Mouse (Mus musculus) CH12.LX (cell line): ENCODE results near the gene Gpr19. TPM values are rescaled to one million over a fixed set of nuclear protein-coding genes. Genes with fewer than 3 reads are reported as not detected.
A peak's percentile ranks its signal among the peaks of the same experiment; 100 is the strongest.

Experiments used
- DNase-seq: peaks from one replicate; pipeline ENCODE4 v3.0.0-alpha.2; 2013; ENCODE audit errors: extremely low read depth
- H3K27ac ChIP-seq: 2 replicates; pipeline ENCODE4 v1.5.1; 2012; ENCODE audit warnings: low read depth, mild to moderate bottlenecking, control low read depth, moderate library complexity; ENCODE audit not compliant: insufficient read depth
- H3K27me3 ChIP-seq: replicated peaks from 2 replicates; pipeline ENCODE3; 2012; ENCODE audit warnings: inconsistent platforms
- H3K36me3 ChIP-seq, 2 experiments: replicated peaks in 1 of 2; 2 replicates each; pipeline versions ENCODE3 to v1.6.1; 2012; ENCODE audit warnings: inconsistent platforms in 1 of 2, low read length in 1 of 2, mild to moderate bottlenecking in 1 of 2, mixed read lengths in 1 of 2, moderate library complexity in 1 of 2; ENCODE audit not compliant: control insufficient read depth in 1 of 2, insufficient read depth in 1 of 2
- H3K4me1 ChIP-seq, 2 experiments: 2 replicates each; pipeline ENCODE4 v1.6.1; 2012; ENCODE audit warnings: inconsistent platforms in 1 of 2, moderate library complexity in 1 of 2; ENCODE audit not compliant: insufficient read depth in 2 of 2, control insufficient read depth in 1 of 2
- H3K4me2 ChIP-seq: 2 replicates; pipeline ENCODE4 v1.6.1; 2012; ENCODE audit warnings: low read depth, mild to moderate bottlenecking, control low read depth; ENCODE audit not compliant: poor library complexity, insufficient read depth, severe bottlenecking
- H3K4me3 ChIP-seq, 3 experiments: fragments of 150-350 bp in 1 of 3; sonication (generic) in 1 of 3; replicated peaks in 1 of 3; 2 replicates each; pipeline versions ENCODE3 to v1.5.1; 2011 to 2012; ENCODE audit warnings: low read depth in 2 of 3, low read length in 2 of 3, mild to moderate bottlenecking in 2 of 3, moderate library complexity in 2 of 3, control low read depth in 1 of 3, improper control_type of control experiment in 1 of 3, inconsistent platforms in 1 of 3, mixed read lengths in 1 of 3; ENCODE audit not compliant: poor library complexity in 1 of 3
- H3K79me2 ChIP-seq: replicated peaks from 2 replicates; pipeline ENCODE4 v1.6.1; 2012; ENCODE audit warnings: mild to moderate bottlenecking, moderate library complexity; ENCODE audit not compliant: control insufficient read depth, poor library complexity, insufficient read depth, severe bottlenecking; ENCODE audit errors: extremely low read depth
- H3K9ac ChIP-seq: 2 replicates; pipeline ENCODE4 v1.6.1; 2012; ENCODE audit warnings: low read depth, mild to moderate bottlenecking, control low read depth, moderate library complexity; ENCODE audit not compliant: insufficient read depth
- H3K9me3 ChIP-seq: replicated peaks from 2 replicates; pipeline ENCODE3; 2012; ENCODE audit warnings: low read length, inconsistent platforms, mixed read lengths
- CTCF ChIP-seq, 2 experiments: IDR thresholded peaks in 1 of 2; conservative IDR thresholded peaks in 1 of 2; 2 replicates each; pipeline ENCODE4 v1.5.1; 2011 to 2012; ENCODE audit warnings: low read depth in 2 of 2, low read length in 2 of 2, improper control_type of control experiment in 1 of 2, inconsistent platforms in 1 of 2, mild to moderate bottlenecking in 1 of 2, moderate library complexity in 1 of 2
- ELF1 ChIP-seq: IDR thresholded peaks from 2 replicates; pipeline ENCODE4 v1.6.1; 2014; ENCODE audit warnings: low read depth, mild to moderate bottlenecking, inconsistent platforms, low read length, improper control_type of control experiment
- EP300 ChIP-seq: IDR thresholded peaks from 2 replicates; pipeline ENCODE4 v1.6.1; 2011; ENCODE audit warnings: low read length, improper control_type of control experiment
- IRF4 ChIP-seq: IDR thresholded peaks from 2 replicates; pipeline ENCODE4 v1.6.1; 2014; ENCODE audit warnings: low read depth, mild to moderate bottlenecking, inconsistent platforms, low read length, improper control_type of control experiment
- MAZ ChIP-seq: IDR thresholded peaks from 2 replicates; pipeline ENCODE4 v1.6.1; 2012; ENCODE audit warnings: low read depth, mild to moderate bottlenecking, inconsistent platforms, low read length, improper control_type of control experiment, moderate library complexity
- MEF2A ChIP-seq: IDR thresholded peaks from 2 replicates; pipeline ENCODE4 v1.6.1; 2014; ENCODE audit warnings: low read depth, mild to moderate bottlenecking, inconsistent platforms, low read length, improper control_type of control experiment, borderline replicate concordance
- NRF1 ChIP-seq: IDR thresholded peaks from 2 replicates; pipeline ENCODE4 v1.6.1; 2014; ENCODE audit warnings: low read depth, mild to moderate bottlenecking, inconsistent platforms, low read length, improper control_type of control experiment, moderate library complexity
- PAX5 ChIP-seq: IDR thresholded peaks from 2 replicates; pipeline ENCODE4 v1.6.1; 2012; ENCODE audit warnings: low read length, inconsistent platforms, mixed read lengths
- POLR2A ChIP-seq: IDR thresholded peaks from 2 replicates; pipeline ENCODE4 v1.6.1; 2011; ENCODE audit warnings: low read depth, mild to moderate bottlenecking, improper control_type of control experiment, low read length
- RAD21 ChIP-seq: IDR thresholded peaks from 2 replicates; pipeline ENCODE4 v1.6.1; 2011; ENCODE audit warnings: low read depth, mild to moderate bottlenecking, low read length, improper control_type of control experiment, moderate library complexity
- TCF12 ChIP-seq: IDR thresholded peaks from 2 replicates; pipeline ENCODE4 v1.6.1; 2014; ENCODE audit warnings: low read depth, mild to moderate bottlenecking, inconsistent platforms, low read length, improper control_type of control experiment
- UBTF ChIP-seq: IDR thresholded peaks from 2 replicates; pipeline ENCODE4 v1.6.1; 2012; ENCODE audit warnings: low read depth, mild to moderate bottlenecking, inconsistent platforms, low read length, improper control_type of control experiment, moderate library complexity
- ZC3H11A ChIP-seq: IDR thresholded peaks from 2 replicates; pipeline ENCODE4 v1.6.1; 2012; ENCODE audit warnings: low read depth, mild to moderate bottlenecking, inconsistent platforms, low read length, improper control_type of control experiment
- ZNF384 ChIP-seq: IDR thresholded peaks from 2 replicates; pipeline ENCODE4 v1.6.1; 2012; ENCODE audit warnings: low read depth, low read length, improper control_type of control experiment, inconsistent platforms
- dilution Hi-C: fragments of 300-500 bp; cut with MboI; formaldehyde crosslinking; loops from 2 replicates; pipeline ENCODE4 v1.14.3; 2020; ENCODE audit warnings: low sequenced_read_pairs; ENCODE audit not compliant: extremely low pct_unique_long_range_greater_than_20kb, extremely low pct_ligation_motif_present
- in situ Hi-C: fragments of 300-500 bp; cut with MboI; formaldehyde crosslinking; loops from 3 replicates; pipeline ENCODE4 v1.14.3; 2019; ENCODE audit warnings: low sequenced_read_pairs, low pct_ligation_motif_present, low pct_unique_long_range_greater_than_20kb, mixed read lengths
- polyA plus RNA-seq: library from polyadenylated mRNA; unstranded; fragments of >175 nt; gene quantifications from 2 replicates; pipeline ENCODE4 v1.2.1, GENCODE M21; 2012; ENCODE audit warnings: low read depth; ENCODE audit not compliant: insufficient read length
- total RNA-seq, 2 experiments: library from RNA; depleted of rRNA; stranded (reverse); fragments of 300-350 nt in 1 of 2; fragments of >200 nt in 1 of 2; gene quantifications; 2 replicates each; pipeline ENCODE4 v1.2.3; 2012 to 2014

The Gpr19 gene
- total and polyA plus RNA-seq, 3 experiments = 4.8 to 7.5 (median 5.2) TPM

DNA sequence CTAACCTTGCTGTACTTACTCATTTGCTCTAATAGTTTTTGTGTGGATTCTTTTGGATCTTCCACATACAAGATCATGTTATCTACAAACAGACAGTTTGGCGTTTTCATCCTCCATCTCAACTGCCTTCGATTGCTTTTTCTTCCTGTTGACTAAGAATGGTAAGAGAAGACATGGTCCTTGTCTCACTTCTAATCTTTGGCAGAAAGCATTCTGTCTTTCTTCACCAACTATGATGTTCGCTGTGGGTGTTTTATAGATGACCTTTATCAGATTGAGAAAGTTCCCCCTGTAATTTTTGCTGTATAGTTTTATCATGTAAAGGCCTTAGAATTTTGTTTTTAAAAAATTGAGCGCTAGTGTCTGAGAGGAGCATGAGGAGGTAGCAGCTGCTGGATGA is 60.3 kb downstream of the Gpr19 start:
- no peak overlapping the region for H3K4me2 ChIP-seq
- no peaks in the 10 kb centered on the region for H3K79me2 ChIP-seq
- H3K4me1 ChIP-seq = peaks cover 9 to 34% of the 10 kb centered on the region in 2 experiments
- dilution Hi-C loops = no loop called here
- H3K27me3 ChIP-seq = no peaks in the 10 kb centered on the region
- no peak overlapping the region for H3K4me3 ChIP-seq
- in situ Hi-C loops = no loop called here
- no peak overlapping the region for H3K9ac ChIP-seq
- no peaks in the 10 kb centered on the region for H3K36me3 ChIP-seq
- TF ChIP-seq PAX5 (no peak), NRF1 (no peak), TCF12 (no peak), UBTF (no peak)
- DNase-seq = no peak
- H3K27ac ChIP-seq = no peak overlapping the region
- no peaks in the 10 kb centered on the region for H3K9me3 ChIP-seq

DNA sequence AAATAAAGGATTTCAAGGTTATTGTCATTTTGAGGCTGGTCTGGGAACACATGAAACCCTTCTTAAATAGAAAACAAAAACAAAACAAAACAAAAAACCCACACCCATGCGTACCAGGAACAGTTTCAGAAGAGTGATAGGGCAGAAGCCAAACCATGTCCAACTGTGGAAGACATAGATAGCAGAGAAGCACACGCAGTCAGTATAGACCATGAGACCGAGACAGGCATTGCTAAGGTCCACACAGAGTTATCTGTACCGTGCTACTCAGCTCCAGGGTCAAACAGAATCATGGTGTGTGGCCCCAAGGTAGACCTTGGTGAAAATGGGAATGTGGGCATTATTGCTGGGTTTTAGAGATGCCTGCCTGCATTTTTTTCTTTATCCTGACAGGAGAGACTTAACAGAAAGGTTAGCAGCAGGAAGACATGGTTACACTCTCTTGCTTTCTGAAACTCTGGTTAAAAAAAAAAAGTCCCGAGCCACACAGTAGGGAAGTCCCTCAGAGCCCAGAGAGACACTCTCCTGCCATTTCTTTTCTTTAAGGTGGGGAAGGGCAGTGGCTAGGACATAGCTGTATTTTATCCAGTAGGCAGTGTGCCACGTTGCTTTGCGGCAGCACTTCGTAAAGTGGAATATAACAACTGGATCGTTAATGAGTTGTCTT is 63.7 kb downstream of the Gpr19 start:
- DNase-seq = peak; percentile 38
- Histone ChIP-seq H3K4me3 (no peak overlapping the region), H3K36me3 (no peaks in the 10 kb centered on the region), H3K27ac (peak overlapping the region; percentile 36; the same call in 1 of the 2 replicates), H3K9me3 (no peaks in the 10 kb centered on the region), H3K27me3 (peaks cover 2% of the 10 kb centered on the region), H3K4me1 (peaks cover 12 to 32% of the 10 kb centered on the region in 2 experiments), H3K79me2 (no peaks in the 10 kb centered on the region), H3K9ac (no peak overlapping the region)
- dilution Hi-C loops = no loop called here
- peak; percentile 93 for TF ChIP-seq ZNF384
- TF ChIP-seq TCF12 = 0 out of 2 replicates have a peak, but pooled peaks have one; percentile 8
- TF ChIP-seq MEF2A = 0 out of 2 replicates have a peak, but pooled peaks have one; percentile 25
- peak; percentile 31; the same call in 1 of the 2 replicates for TF ChIP-seq ELF1
- no peak for TF ChIP-seq POLR2A
- TF ChIP-seq ZC3H11A = no peak
- TF ChIP-seq EP300 = peak; percentile 38; the same call in 1 of the 2 replicates
- peak; percentile 51; the same call in 1 of the 2 replicates for TF ChIP-seq IRF4
- 0 out of 2 replicates have a peak, but pooled peaks have one; percentile 15 for TF ChIP-seq MAZ
- TF ChIP-seq, all 38 proteins: peak for 7
- in situ Hi-C loops = no loop called here
- peak overlapping the region; percentile 29; the same call in 1 of the 2 replicates for H3K4me2 ChIP-seq

GRCm38 (mm10) chr6:134830776-134831175 is 67.6 kb downstream of the Gpr19 start:
- Histone ChIP-seq H3K27me3 (peaks cover 2% of the 10 kb centered on the region), H3K4me1 (peaks cover 14 to 36% of the 10 kb centered on the region in 2 experiments), H3K9me3 (no peaks in the 10 kb centered on the region), H3K4me2 (peak overlapping the region; percentile 65; the same call in 1 of the 2 replicates)
- DNase-seq = no peak
- dilution Hi-C loops = no loop called here
- in situ Hi-C loops = no loop called here
- TF ChIP-seq ZNF384 = peak; percentile 66; the same call in 1 of the 2 replicates
- TF ChIP-seq ZC3H11A = no peak
- TF ChIP-seq RAD21 = no peak
- TF ChIP-seq CTCF (conservative IDR thresholded peaks at IDR 0.05 in 1 of 2, IDR thresholded peaks at IDR 0.05 in 1 of 2; ENCODE audit: low read depth in 2 of 2, low read length in 2 of 2) = no peak
- TF ChIP-seq, all 38 proteins: peak for 1
- peak overlapping the region; percentile 48 to 81 (median 73) for H3K4me3 ChIP-seq
- H3K9ac ChIP-seq = peak overlapping the region; percentile 39
- no peaks in the 10 kb centered on the region for H3K36me3 ChIP-seq
- H3K79me2 ChIP-seq = no peaks in the 10 kb centered on the region
- H3K27ac ChIP-seq = no peak overlapping the region
